Mouse (Mus musculus) heart, postnatal 0 days (tissue): Measurements from ENCODE around the gene Fat1. TPM values are rescaled to one million over a fixed set of nuclear protein-coding genes. Genes with fewer than 3 reads are reported as not detected.

Experiments used
- ATAC-seq: fragments of 200-750 bp; cut with Nextera tagmentation; 2 replicates; pipeline ENCODE4 v1.8.0; 2017; ENCODE audit warnings: low read depth, moderate number of reproducible peaks, moderate library complexity; ENCODE audit not compliant: insufficient read depth
- DNase-seq: peaks from one replicate; pipeline ENCODE4 v3.0.0-alpha.2; 2016; ENCODE audit warnings: low spot score
- H3K27ac ChIP-seq: fragments of 300-500 bp; sonication (generic); 2 replicates; pipeline ENCODE4 v1.5.1; 2014; ENCODE audit warnings: low read depth, mild to moderate bottlenecking
- H3K27me3 ChIP-seq: fragments of 300-500 bp; sonication (generic); 2 replicates; pipeline ENCODE4 v1.6.1; 2014; ENCODE audit warnings: low read length, mixed read lengths; ENCODE audit not compliant: control insufficient read depth, insufficient read depth
- H3K36me3 ChIP-seq: fragments of 300-500 bp; sonication (generic); replicated peaks from 2 replicates; pipeline ENCODE4 v1.6.1; 2014; ENCODE audit warnings: low read length, mixed read lengths; ENCODE audit not compliant: control insufficient read depth, insufficient read depth
- H3K4me1 ChIP-seq: fragments of 300-500 bp; sonication (generic); 2 replicates; pipeline ENCODE4 v1.6.1; 2014; ENCODE audit warnings: antibody characterized with exemption; ENCODE audit not compliant: control insufficient read depth, insufficient read depth
- H3K4me2 ChIP-seq: fragments of 300-500 bp; sonication (generic); 2 replicates; pipeline ENCODE4 v1.6.1; 2014; ENCODE audit warnings: low read depth, mild to moderate bottlenecking, low read length, moderate library complexity
- H3K4me3 ChIP-seq: fragments of 300-500 bp; sonication (generic); 2 replicates; pipeline ENCODE4 v1.5.1; 2014; ENCODE audit warnings: low read depth, low read length
- H3K9ac ChIP-seq: fragments of 300-500 bp; sonication (generic); replicated peaks from 2 replicates; pipeline ENCODE4 v1.6.1; 2014; ENCODE audit warnings: low read depth, low read length, mixed read lengths
- H3K9me3 ChIP-seq: fragments of 300-500 bp; sonication (generic); replicated peaks from 2 replicates; pipeline ENCODE4 v1.6.1; 2016; ENCODE audit warnings: low read length; ENCODE audit not compliant: control insufficient read depth
- CTCF ChIP-seq: IDR thresholded peaks from 2 replicates; pipeline ENCODE4 v1.5.1; 2016; ENCODE audit warnings: antibody characterized with exemption, control low read depth, low read depth
- EP300 ChIP-seq: IDR thresholded peaks from 2 replicates; pipeline ENCODE4 v1.6.1; 2016; ENCODE audit warnings: antibody characterized with exemption, low read depth
- WGBS: fragments of 180-500 bp; shearing (Covaris S2); extraction: QIAGEN DNeasy Blood & Tissue Kit; methylation state at CpG from one replicate; pipeline ENCODE4 v1.1.7; 2014; 5-methylcytosine and 5-hydroxymethylcytosine counted together
- polyA plus RNA-seq: library from polyadenylated mRNA; unstranded; fragments of >200 nt; fragmentation: Nextera tagmentation; extraction: Ambion mirVana; gene quantifications from 2 replicates; pipeline ENCODE4 v1.2.1, GENCODE M21; 2015
- total RNA-seq: library from RNA; depleted of rRNA; stranded (reverse); fragments of >200 nt; gene quantifications from 2 replicates; pipeline ENCODE4 v1.2.3, GENCODE M21; 2014; ENCODE audit warnings: low replicate concordance

The Fat1 gene
- total and polyA plus RNA-seq, 2 experiments from 2014 or later: 5.1 to 42.8 TPM

GRCm38 (mm10) chr8:44962572-44963231, 27.5 kb downstream of the Fat1 start:
- no peak for ATAC-seq
- Histone ChIP-seq H3K4me1 (peaks cover 32% of the 10 kb centered on the region), H3K9me3 (no peaks in the 10 kb centered on the region), H3K4me2 (no peak overlapping the region), H3K27me3 (no peaks in the 10 kb centered on the region), H3K36me3 (no peaks in the 10 kb centered on the region), H3K4me3 (no peak overlapping the region), H3K27ac (peak overlapping the region; percentile 26), H3K9ac (no peak overlapping the region)
- TF ChIP-seq CTCF (no peak), EP300 (no peak)
- WGBS: 72% methylated on average over 12 of the region's 12 CpGs
- no peak for DNase-seq

- Histone ChIP-seq H3K27ac (no peak overlapping the region), H3K9ac (no peak overlapping the region), H3K9me3 (no peaks in the 10 kb centered on the region), H3K4me3 (no peak overlapping the region), H3K36me3 (no peaks in the 10 kb centered on the region), H3K27me3 (no peaks in the 10 kb centered on the region), H3K4me2 (no peak overlapping the region), H3K4me1 (peaks cover 9% of the 10 kb centered on the region)
- ATAC-seq (no peak), DNase-seq (no peak)
- 78% methylated on average over 8 of the region's 8 CpGs for WGBS
- no peak for TF ChIP-seq CTCF
- TF ChIP-seq EP300: no peak
Measured at GRCm38 (mm10) chr8:44967521-44968039, 32.3 kb downstream of the Fat1 start.

GRCm38 (mm10) chr8:44970093-44970492, 34.8 kb downstream of the Fat1 start:
- Histone ChIP-seq H3K9ac (no peak overlapping the region), H3K4me1 (peaks cover 16% of the 10 kb centered on the region), H3K4me2 (no peak overlapping the region), H3K27me3 (no peaks in the 10 kb centered on the region), H3K36me3 (no peaks in the 10 kb centered on the region), H3K4me3 (no peak overlapping the region), H3K9me3 (no peaks in the 10 kb centered on the region), H3K27ac (peak overlapping the region; percentile 54)
- ATAC-seq: peak; percentile 66; the same call in 1 of the 2 replicates
- DNase-seq: no peak
- TF ChIP-seq EP300 (no peak), CTCF (no peak)
- WGBS: 34% methylated on average over 12 of the region's 12 CpGs

GRCm38 (mm10) chr8:44971346-44971745, 36.1 kb downstream of the Fat1 start:
- ATAC-seq (no peak), DNase-seq (no peak)
- TF ChIP-seq CTCF (no peak), EP300 (no peak)
- no peak overlapping the region for H3K4me3 ChIP-seq
- H3K4me1 ChIP-seq: peaks cover 23% of the 10 kb centered on the region
- WGBS: 59% methylated on average over 6 of the region's 6 CpGs
- no peak overlapping the region for H3K9ac ChIP-seq
- no peaks in the 10 kb centered on the region for H3K9me3 ChIP-seq
- H3K4me2 ChIP-seq: no peak overlapping the region
- no peaks in the 10 kb centered on the region for H3K27me3 ChIP-seq
- no peak overlapping the region for H3K27ac ChIP-seq
- no peaks in the 10 kb centered on the region for H3K36me3 ChIP-seq

- H3K27me3 ChIP-seq: no peaks in the 10 kb centered on the region
- DNase-seq (no peak), ATAC-seq (no peak)
- no peak overlapping the region for H3K4me3 ChIP-seq
- H3K4me2 ChIP-seq: no peak overlapping the region
- WGBS: 74% methylated on average over 5 of the region's 5 CpGs
- H3K9ac ChIP-seq: no peak overlapping the region
- H3K36me3 ChIP-seq: no peaks in the 10 kb centered on the region
- H3K4me1 ChIP-seq: peaks cover 23% of the 10 kb centered on the region
- H3K27ac ChIP-seq: no peak overlapping the region
- TF ChIP-seq CTCF (no peak), EP300 (no peak)
- no peaks in the 10 kb centered on the region for H3K9me3 ChIP-seq
Measured at GRCm38 (mm10) chr8:44971964-44972363, 36.7 kb downstream of the Fat1 start.

GRCm38 (mm10) chr8:44975113-44975512, 39.9 kb downstream of the Fat1 start:
- Histone ChIP-seq H3K9me3 (no peaks in the 10 kb centered on the region), H3K4me3 (no peak overlapping the region), H3K36me3 (no peaks in the 10 kb centered on the region), H3K9ac (no peak overlapping the region), H3K27me3 (no peaks in the 10 kb centered on the region), H3K4me1 (peaks cover 38% of the 10 kb centered on the region), H3K27ac (peak overlapping the region; percentile 63), H3K4me2 (0 out of 2 replicates have a peak overlapping the region, but pooled peaks have one; percentile 6)
- DNase-seq (no peak), ATAC-seq (no peak)
- WGBS: 44% methylated on average over 9 of the region's 9 CpGs
- TF ChIP-seq CTCF (no peak), EP300 (no peak)
